Mouse (Mus musculus): ENCODE data around the gene Sdcbp2. TPM values are rescaled to one million over a fixed set of nuclear protein-coding genes. Genes with fewer than 3 reads are reported as not detected.

Sdcbp2 gene
- polyA plus RNA-seq, 1 experiment from 2014 or later: 3.6 TPM

DNA sequence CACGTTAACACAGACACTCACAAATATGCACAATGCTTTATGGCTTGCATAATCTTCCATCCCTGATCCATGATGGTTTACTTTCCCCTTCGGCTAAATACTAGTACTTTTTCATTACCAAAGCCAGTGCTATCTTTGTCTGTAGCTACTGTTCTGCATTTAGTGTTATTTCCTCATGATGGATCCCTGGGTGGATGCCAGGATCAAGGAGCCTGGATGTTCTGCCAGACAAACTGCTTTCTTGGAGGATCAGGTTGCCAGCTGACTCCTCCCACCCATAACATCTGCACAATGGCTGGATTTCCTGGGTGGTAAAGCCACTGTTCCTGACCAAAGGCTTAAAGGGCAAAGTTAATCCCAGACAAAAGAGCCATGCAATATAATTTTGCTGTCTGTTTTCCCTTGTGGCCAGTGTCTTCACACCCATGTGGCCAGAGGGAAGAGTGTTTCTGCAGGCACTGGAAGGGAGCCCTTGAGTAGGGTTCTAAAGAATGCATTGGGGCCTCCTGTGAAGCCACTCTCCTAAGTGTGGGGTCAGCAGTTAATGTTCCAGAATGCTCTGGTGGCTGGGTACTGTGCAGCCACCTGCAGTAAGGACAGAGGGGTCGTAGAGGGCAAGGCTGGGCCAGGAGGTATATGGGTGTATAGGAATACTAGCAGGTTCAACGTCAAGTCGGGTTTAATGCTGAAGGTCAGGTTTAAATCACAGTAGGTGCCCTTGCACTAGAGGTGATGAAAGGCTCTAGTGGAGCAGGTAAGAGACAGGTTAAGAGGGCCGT, 44.3 kb downstream of the Sdcbp2 start:
- no peak overlapping the region for H3K27ac ChIP-seq (replicated peaks in 1 of 2; ENCODE audit: control insufficient read depth in 1 of 2, insufficient read depth in 1 of 2, low read depth in 2 of 2, low read length in 2 of 2)
- H3K27me3 ChIP-seq (ENCODE audit: control insufficient read depth, insufficient read depth, low read length): no peaks in the 10 kb centered on the region; the same call in 1 of the 2 replicates
- no peak for ATAC-seq (ENCODE audit: insufficient number of reproducible peaks, insufficient read depth, low FRiP score, low read depth)
- 60% methylated on average over 6 of the region's 6 CpGs for WGBS
- no peak overlapping the region for H3K9ac ChIP-seq (ENCODE audit: low read length)
- no peaks in the 10 kb centered on the region for H3K36me3 ChIP-seq (ENCODE audit: control insufficient read depth, insufficient read depth, low read length)
- H3K4me3 ChIP-seq (ENCODE audit: control insufficient read depth in 1 of 2, insufficient read depth in 1 of 2, low read depth in 1 of 2, low read length in 2 of 2): no peak overlapping the region
- H3K9me3 ChIP-seq (ENCODE audit: control insufficient read depth, low read length): no peaks in the 10 kb centered on the region
- H3K4me1 ChIP-seq (ENCODE audit: control insufficient read depth in 2 of 2, insufficient read depth in 2 of 2, low read length in 2 of 2): no peaks in the 10 kb centered on the region
- H3K4me2 ChIP-seq (ENCODE audit: low read length): no peak overlapping the region

- Histone ChIP-seq H3K4me2 (ENCODE audit: low read length) (no peak overlapping the region), H3K4me1 (ENCODE audit: control insufficient read depth in 2 of 2, insufficient read depth in 2 of 2, low read length in 2 of 2) (no peaks in the 10 kb centered on the region), H3K27ac (replicated peaks in 1 of 2; ENCODE audit: control insufficient read depth in 1 of 2, insufficient read depth in 1 of 2, low read depth in 2 of 2, low read length in 2 of 2) (no peak overlapping the region), H3K36me3 (ENCODE audit: control insufficient read depth, insufficient read depth, low read length) (no peaks in the 10 kb centered on the region), H3K9ac (ENCODE audit: low read length) (no peak overlapping the region), H3K4me3 (ENCODE audit: control insufficient read depth in 1 of 2, insufficient read depth in 1 of 2, low read depth in 1 of 2, low read length in 2 of 2) (no peak overlapping the region), H3K9me3 (ENCODE audit: control insufficient read depth, low read length) (no peaks in the 10 kb centered on the region), H3K27me3 (ENCODE audit: control insufficient read depth, insufficient read depth, low read length) (peaks cover 4% of the 10 kb centered on the region)
- WGBS: 50% methylated on average over 3 of the region's 3 CpGs
- ATAC-seq (ENCODE audit: insufficient number of reproducible peaks, insufficient read depth, low FRiP score, low read depth): no peak
These were observed 51.4 kb downstream of the Sdcbp2 start for GRCm38 (mm10) chr2:151623776-151624175.

- H3K9ac ChIP-seq (ENCODE audit: low read length): no peak overlapping the region
- no peaks in the 10 kb centered on the region for H3K9me3 ChIP-seq (ENCODE audit: control insufficient read depth, low read length)
- peaks cover 25% of the 10 kb centered on the region for H3K27me3 ChIP-seq (ENCODE audit: control insufficient read depth, insufficient read depth, low read length)
- H3K4me3 ChIP-seq (ENCODE audit: control insufficient read depth in 1 of 2, insufficient read depth in 1 of 2, low read depth in 1 of 2, low read length in 2 of 2): no peak overlapping the region
- no peak overlapping the region for H3K4me2 ChIP-seq (ENCODE audit: low read length)
- WGBS: 86% methylated on average over 7 of the region's 7 CpGs
- H3K36me3 ChIP-seq (ENCODE audit: control insufficient read depth, insufficient read depth, low read length): no peaks in the 10 kb centered on the region
- no peak overlapping the region for H3K27ac ChIP-seq (replicated peaks in 1 of 2; ENCODE audit: control insufficient read depth in 1 of 2, insufficient read depth in 1 of 2, low read depth in 2 of 2, low read length in 2 of 2)
- no peak for ATAC-seq (ENCODE audit: insufficient number of reproducible peaks, insufficient read depth, low FRiP score, low read depth)
- no peaks in the 10 kb centered on the region for H3K4me1 ChIP-seq (ENCODE audit: control insufficient read depth in 2 of 2, insufficient read depth in 2 of 2, low read length in 2 of 2)
These were observed 53.9 kb downstream of the Sdcbp2 start for GRCm38 (mm10) chr2:151626296-151626695.

DNA sequence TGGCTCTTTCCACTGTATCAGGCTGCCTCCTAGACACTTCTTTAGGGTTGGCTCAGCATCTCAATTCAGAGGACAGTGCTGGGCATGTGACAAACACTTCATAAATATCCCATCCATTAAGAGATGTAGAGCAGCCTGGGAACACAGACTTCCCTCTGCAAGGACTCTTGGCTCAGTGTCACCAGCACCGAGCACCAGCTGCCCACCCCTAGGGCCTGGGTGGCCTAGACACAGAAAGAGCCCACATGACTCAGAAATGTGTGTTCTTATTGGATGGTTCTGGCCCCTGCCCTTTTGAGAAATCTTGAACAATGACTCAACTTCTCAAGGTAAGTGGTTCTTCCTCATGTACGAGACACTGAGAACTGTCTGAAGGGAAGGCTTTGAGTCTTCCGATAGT, 55.6 kb downstream of the Sdcbp2 start:
- H3K36me3 ChIP-seq (ENCODE audit: control insufficient read depth, insufficient read depth, low read length): no peaks in the 10 kb centered on the region
- 78% methylated on average over 3 of the region's 3 CpGs for WGBS
- H3K4me1 ChIP-seq (ENCODE audit: control insufficient read depth in 2 of 2, insufficient read depth in 2 of 2, low read length in 2 of 2): peaks cover 0 to 4% of the 10 kb centered on the region in 2 experiments; a peak in 2 of 4 replicates

GRCm38 (mm10) chr2:151629310-151629709, 56.9 kb downstream of the Sdcbp2 start:
- 65% methylated on average over 7 of the region's 7 CpGs for whole genome bisulfite sequencing
- peaks cover 0 to 4% of the 10 kb centered on the region in 2 experiments; a peak in 2 of 4 replicates for H3K4me1 ChIP-seq (ENCODE audit: control insufficient read depth in 2 of 2, insufficient read depth in 2 of 2, low read length in 2 of 2)
- no peak for ATAC-seq (ENCODE audit: insufficient number of reproducible peaks, insufficient read depth, low FRiP score, low read depth)
- H3K9ac ChIP-seq (ENCODE audit: low read length): no peak overlapping the region
- H3K4me2 ChIP-seq (ENCODE audit: low read length): no peak overlapping the region
- H3K4me3 ChIP-seq (ENCODE audit: control insufficient read depth in 1 of 2, insufficient read depth in 1 of 2, low read depth in 1 of 2, low read length in 2 of 2): no peak overlapping the region
- peaks cover 49% of the 10 kb centered on the region for H3K27me3 ChIP-seq (ENCODE audit: control insufficient read depth, insufficient read depth, low read length)
- no peaks in the 10 kb centered on the region for H3K36me3 ChIP-seq (ENCODE audit: control insufficient read depth, insufficient read depth, low read length)
- H3K9me3 ChIP-seq (ENCODE audit: control insufficient read depth, low read length): no peaks in the 10 kb centered on the region
- H3K27ac ChIP-seq (replicated peaks in 1 of 2; ENCODE audit: control insufficient read depth in 1 of 2, insufficient read depth in 1 of 2, low read depth in 2 of 2, low read length in 2 of 2): no peak overlapping the region

More for the DNA sequence above, 55.6 kb downstream of the Sdcbp2 start:
- Histone ChIP-seq H3K9me3 (ENCODE audit: control insufficient read depth, low read length) (no peaks in the 10 kb centered on the region), H3K4me2 (ENCODE audit: low read length) (no peak overlapping the region), H3K27ac (replicated peaks in 1 of 2; ENCODE audit: control insufficient read depth in 1 of 2, insufficient read depth in 1 of 2, low read depth in 2 of 2, low read length in 2 of 2) (no peak overlapping the region), H3K4me3 (ENCODE audit: control insufficient read depth in 1 of 2, insufficient read depth in 1 of 2, low read depth in 1 of 2, low read length in 2 of 2) (no peak overlapping the region), H3K27me3 (ENCODE audit: control insufficient read depth, insufficient read depth, low read length) (peaks cover 36% of the 10 kb centered on the region), H3K9ac (ENCODE audit: low read length) (no peak overlapping the region)
- ATAC-seq (ENCODE audit: insufficient number of reproducible peaks, insufficient read depth, low FRiP score, low read depth): no peak

GRCm38 (mm10) chr2:151631406-151632158, 59.2 kb downstream of the Sdcbp2 start:
- Histone ChIP-seq H3K27ac (replicated peaks in 1 of 2; ENCODE audit: control insufficient read depth in 1 of 2, insufficient read depth in 1 of 2, low read depth in 2 of 2, low read length in 2 of 2) (no peak overlapping the region), H3K4me2 (ENCODE audit: low read length) (peak overlapping the region; percentile 98), H3K4me1 (ENCODE audit: control insufficient read depth in 2 of 2, insufficient read depth in 2 of 2, low read length in 2 of 2) (peaks cover 0 to 4% of the 10 kb centered on the region in 2 experiments; a peak in 2 of 4 replicates), H3K27me3 (ENCODE audit: control insufficient read depth, insufficient read depth, low read length) (peaks cover 49% of the 10 kb centered on the region), H3K36me3 (ENCODE audit: control insufficient read depth, insufficient read depth, low read length) (no peaks in the 10 kb centered on the region), H3K9me3 (ENCODE audit: control insufficient read depth, low read length) (no peaks in the 10 kb centered on the region), H3K9ac (ENCODE audit: low read length) (peak overlapping the region; percentile 70), H3K4me3 (ENCODE audit: control insufficient read depth in 1 of 2, insufficient read depth in 1 of 2, low read depth in 1 of 2, low read length in 2 of 2) (peak overlapping the region; percentile 55 to 67)
- 3% methylated on average over 22 of the region's 22 CpGs for WGBS
- ATAC-seq (ENCODE audit: insufficient number of reproducible peaks, insufficient read depth, low FRiP score, low read depth): no peak

GRCm38 (mm10) chr2:151632159-151632814, 59.9 kb downstream of the Sdcbp2 start, which contains the start of gene Snph:
Snph (minus strand) TSS chr2:151632593.
- peaks cover 49% of the 10 kb centered on the region for H3K27me3 ChIP-seq (ENCODE audit: control insufficient read depth, insufficient read depth, low read length)
- peak within 1 kb of the TSS; percentile 55 to 67 for H3K4me3 ChIP-seq (ENCODE audit: control insufficient read depth in 1 of 2, insufficient read depth in 1 of 2, low read depth in 1 of 2, low read length in 2 of 2)
- H3K36me3 ChIP-seq (ENCODE audit: control insufficient read depth, insufficient read depth, low read length): no peaks in the 10 kb centered on the region
- peak within 1 kb of the TSS; percentile 98 for H3K4me2 ChIP-seq (ENCODE audit: low read length)
- no peak for ATAC-seq (ENCODE audit: insufficient number of reproducible peaks, insufficient read depth, low FRiP score, low read depth)
- H3K9ac ChIP-seq (ENCODE audit: low read length): peak within 1 kb of the TSS; percentile 70
- WGBS: under 1% methylated on average over 45 of the region's 47 CpGs
- no peak within 1 kb of the TSS for H3K27ac ChIP-seq (replicated peaks in 1 of 2; ENCODE audit: control insufficient read depth in 1 of 2, insufficient read depth in 1 of 2, low read depth in 2 of 2, low read length in 2 of 2)
- H3K4me1 ChIP-seq (ENCODE audit: control insufficient read depth in 2 of 2, insufficient read depth in 2 of 2, low read length in 2 of 2): peaks cover 0 to 4% of the 10 kb centered on the region in 2 experiments; a peak in 2 of 4 replicates
- H3K9me3 ChIP-seq (ENCODE audit: control insufficient read depth, low read length): no peaks in the 10 kb centered on the region
